Mouse (Mus musculus) urinary bladder, postnatal 4 days (tissue): ENCODE measurements around the gene Rtp2.

Experiments
- DNase-seq, 2 experiments: peaks; one replicate each; pipeline ENCODE4 v3.0.0; 2021 to 2022; ENCODE audit warnings: low spot score in 2 of 2

The Rtp2 gene

DNA sequence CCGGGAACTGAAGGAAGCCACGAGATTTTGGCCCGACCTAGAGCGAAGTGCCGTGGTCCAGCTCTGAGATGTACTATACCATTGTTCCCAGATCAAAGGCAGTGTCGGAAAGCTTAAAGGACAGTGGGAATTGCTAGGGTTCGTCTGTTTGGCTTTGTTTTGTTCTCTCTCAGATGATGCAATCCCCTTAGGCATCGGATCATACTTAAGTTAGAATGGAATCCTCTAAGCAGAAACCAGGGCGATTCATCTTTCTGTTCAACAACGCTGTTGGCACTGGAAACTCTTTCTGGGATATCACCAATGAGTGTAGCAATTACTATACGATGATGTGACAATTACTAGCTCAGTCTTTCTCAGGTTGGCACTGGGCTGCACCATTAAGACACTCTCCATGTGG lies at the start of gene Rtp2:
Rtp2 (minus strand) TSS at position 101 of the 400 bp plus-strand sequence.
- DNase-seq, result no peak

DNA sequence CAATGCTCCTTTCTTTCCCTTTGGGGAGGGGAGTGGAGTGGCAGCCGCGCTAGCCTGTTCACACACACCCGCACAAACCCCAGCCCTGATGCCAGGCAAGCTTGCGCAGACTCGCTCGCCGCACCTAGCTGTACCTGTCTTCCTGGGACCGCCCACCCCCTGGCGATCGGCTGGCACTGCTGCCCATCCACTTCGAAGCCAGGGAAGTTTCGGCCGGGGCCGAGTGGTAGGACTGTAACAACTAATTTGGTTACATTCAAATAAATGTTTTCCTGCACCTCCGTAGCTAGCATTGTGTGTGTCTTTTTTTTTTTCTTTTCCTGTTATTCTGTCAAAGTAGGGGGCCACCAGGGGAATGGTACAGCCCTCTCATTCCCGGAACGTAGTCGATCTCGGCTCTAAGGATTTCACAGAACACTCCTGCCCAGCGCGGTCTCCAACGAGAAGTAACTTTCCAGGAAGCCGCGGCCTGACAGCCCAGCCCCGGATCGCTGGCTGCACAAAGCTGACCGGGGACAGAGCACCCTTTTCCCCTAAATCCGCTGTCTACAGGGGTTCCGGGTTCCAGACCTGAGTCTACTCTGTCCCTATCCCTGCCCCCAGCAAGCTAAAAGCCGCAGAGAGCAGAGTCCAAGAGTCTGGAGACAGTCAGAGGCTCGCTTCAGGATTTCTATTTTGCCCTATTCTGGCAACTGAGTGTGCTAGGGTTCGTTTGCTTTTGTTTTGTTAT lies 49.0 kb upstream of the Rtp2 start:
- no peak for DNase-seq

DNA sequence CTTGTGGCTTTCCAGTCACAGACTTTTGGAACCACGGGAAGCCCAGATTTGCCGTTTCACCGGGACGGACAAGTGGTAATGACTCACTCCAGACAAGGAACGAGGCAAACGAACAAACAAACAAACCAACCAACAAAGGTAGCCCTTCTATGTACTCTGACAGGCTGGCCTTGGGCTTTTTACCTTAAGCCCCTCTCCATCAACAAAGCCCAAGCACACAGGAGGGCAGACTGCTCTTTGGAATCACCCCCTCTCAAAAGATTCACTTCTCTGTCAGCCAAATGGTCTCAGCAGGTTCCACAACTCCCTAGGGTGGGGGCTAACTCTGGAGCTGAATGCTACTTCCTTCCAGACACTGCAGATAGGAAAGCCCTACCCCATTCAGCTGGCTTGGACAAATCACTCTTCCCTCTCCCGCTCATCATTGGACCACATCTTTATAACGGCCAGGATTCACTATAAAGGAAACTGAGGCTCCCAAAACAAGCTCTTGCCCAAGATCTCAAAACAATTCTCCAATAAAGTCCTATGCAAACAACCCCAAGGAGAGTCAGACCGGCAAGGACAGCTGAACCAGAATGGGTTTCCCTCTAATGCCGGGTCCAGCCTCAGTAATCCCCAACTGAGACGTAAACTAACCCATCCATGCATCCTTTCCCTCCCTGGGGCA lies 48.1 kb upstream of the Rtp2 start:
- DNase-seq, result no peak

DNA sequence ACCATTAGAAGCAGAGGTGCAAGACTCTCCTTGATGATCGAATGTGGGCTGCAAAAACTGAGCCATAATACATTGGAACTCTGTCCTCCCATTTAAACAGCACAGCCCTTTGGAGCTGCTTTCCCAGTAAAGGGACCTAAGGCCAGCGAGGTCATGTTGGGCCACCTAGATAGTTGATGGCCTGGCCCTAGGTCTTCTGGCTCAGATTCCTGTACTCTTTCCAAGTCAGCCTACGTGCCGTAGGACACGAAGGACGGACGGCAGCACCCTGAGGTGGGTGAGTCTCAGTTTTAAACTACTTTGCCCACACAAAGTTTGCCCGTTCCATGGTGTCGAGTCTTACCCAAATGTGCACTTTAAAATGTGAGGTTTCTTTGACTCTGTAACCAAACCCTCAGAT lies 47.3 kb upstream of the Rtp2 start:
- no peak for DNase-seq

DNA sequence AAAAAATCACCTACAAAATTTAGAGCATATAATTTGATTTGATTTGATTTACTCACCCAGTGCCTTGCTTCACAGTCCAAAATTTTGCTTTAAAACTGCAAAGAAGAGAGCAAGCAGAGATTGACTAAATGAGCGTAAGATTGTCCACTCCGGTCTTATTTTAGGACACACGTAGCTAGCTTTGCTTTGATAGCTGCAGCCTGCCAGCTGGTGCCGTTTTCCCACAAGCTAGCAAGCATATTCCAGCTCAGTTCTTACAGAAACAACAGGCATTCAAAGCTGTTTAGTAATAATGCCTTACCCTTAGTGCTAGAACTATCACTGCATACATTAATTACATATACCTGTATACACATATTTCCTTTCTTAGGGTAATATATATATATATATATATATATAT lies 46.3 kb upstream of the Rtp2 start:
- no peak for DNase-seq

DNA sequence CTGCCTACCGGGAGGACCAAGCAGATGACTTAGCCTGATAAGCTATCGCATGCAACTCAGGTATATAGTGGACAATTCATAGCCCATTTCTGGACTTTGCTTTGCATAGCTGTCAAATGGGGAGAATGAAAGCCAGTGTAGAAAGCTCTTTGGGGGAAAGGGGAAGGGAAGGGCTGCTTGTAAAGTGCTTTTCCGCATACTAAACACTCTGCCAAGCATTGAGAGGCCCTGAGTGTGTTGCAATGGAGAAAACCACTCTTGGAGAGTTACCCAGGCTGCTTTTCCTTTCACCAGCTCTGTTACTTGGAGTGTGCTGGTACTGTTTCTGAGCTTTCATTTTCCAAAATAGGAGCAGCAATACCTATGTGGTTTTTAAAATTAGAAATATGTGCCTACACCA lies 45.5 kb upstream of the Rtp2 start:
- no peak for DNase-seq

DNA sequence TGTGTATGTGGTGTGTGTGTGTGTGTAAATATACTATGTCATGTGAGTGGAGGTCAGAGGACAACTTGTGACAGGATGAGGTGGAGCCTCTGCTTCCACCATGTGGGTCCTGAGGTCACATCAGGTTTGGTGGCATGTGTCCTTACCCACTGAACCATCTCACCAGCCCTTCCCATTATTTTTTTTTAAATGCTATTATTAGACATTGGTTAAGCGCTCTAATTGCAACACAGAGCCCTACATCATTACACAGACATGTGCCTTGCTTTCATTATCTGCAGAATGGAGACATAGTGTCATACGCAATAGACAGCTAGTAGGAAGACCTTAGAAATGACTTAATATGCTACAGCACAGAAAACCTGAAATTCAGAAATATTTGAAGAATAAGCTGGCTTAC lies 44.0 kb upstream of the Rtp2 start:
- no peak for DNase-seq

DNA sequence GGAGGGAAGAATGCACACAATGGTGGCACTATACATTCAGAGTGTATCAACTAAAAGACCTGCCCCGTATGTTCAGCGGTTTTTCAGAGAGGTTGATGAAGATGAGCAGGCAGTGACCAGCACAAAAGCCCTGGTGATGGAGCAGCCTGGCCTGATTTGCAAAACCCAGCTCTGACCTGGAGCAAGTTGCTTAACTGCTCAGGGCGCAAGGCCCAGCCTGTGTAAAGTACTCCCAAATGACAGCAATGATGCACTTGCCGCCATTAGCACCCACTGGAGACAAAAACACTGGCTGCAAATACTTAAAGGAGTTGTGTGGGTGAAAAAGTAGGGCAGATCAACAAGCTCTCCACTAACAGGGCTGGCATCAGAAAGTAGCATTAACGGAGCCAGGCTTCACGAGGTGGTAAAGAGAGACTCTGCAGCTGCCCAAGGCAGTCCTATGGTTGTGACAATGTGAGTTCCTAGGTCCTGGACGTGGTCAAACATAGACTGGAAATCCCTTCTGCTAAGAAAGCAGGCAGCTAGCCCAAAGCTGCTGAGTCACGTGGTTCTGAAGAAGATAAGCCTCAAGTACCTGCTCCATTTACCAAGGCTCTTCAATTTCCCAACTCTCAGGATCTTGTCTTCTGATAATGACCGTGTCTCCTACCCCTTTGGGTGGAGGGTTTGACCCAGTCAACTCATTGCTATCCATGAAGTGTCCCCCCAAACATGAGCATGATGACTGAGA lies 41.6 kb upstream of the Rtp2 start:
- no peak for DNase-seq

DNA sequence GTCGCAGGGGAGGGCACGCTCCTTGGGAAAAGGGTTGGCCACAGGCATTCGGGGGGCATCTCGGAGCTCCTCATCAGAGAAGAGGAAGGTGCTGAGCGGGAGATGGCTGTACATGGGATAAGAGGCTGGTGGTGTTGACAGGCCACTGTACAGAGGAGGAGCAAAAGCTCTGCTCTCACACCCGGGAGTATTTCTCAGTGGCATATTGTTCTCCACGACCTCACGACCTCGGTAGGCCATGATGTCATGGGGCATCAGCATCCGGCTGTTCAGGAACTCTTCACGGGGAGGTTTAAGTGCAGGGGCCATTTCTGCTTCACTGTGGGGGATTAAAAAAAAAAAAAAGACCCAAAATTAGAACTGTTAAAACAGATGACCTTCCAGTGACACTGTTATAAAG lies 40.7 kb upstream of the Rtp2 start:
- DNase-seq, result no peak

DNA sequence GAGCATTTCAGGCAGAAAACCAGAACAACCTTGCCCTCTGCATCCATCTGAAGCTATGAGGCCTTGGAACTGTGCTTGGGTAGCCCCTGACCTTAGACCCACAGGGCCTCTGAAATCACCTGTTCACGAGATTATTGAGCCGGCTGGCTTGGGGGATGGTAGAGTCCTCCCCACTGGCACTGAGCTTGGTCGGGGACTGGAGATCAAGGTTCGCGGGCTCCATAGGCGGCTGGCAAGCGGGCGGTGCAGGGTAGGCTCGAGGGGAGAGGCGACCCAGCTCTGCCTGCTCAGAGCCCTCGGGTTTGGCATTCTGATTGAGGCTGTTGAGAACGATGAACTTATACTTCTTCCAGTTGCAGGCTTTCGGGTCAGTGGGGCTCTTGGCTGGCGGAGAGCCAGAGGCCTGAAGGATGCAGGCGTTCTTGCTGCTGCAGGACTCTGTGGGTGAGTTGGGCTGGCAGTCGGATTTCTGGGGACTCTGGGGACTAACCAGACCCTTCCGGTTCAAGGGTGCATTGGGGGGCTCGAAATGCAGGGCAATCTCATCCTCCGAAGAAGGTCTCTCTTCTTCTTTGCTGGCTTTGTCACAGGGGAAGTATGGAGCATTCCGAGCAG lies 40.0 kb upstream of the Rtp2 start:
- no peak for DNase-seq

DNA sequence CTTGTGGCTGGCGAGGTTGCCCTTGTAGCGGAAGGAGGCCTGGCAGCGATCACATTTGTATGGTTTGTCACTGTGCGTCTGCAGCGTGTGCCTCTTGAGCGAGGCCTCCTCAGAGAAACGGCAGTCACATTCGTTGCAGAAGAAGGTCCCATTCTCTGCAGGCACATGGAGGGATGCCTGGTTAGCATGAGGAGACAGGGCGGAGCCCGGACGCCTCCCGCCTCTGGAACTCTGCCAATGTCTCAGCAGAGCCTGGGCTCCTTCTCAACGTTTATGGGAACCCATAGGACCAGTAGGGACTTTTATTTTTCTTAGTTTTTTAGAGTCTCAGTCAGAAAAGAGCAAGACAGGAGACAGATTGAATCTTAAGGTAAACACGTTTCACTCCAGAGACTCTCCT lies 37.7 kb upstream of the Rtp2 start:
- no peak for DNase-seq

DNA sequence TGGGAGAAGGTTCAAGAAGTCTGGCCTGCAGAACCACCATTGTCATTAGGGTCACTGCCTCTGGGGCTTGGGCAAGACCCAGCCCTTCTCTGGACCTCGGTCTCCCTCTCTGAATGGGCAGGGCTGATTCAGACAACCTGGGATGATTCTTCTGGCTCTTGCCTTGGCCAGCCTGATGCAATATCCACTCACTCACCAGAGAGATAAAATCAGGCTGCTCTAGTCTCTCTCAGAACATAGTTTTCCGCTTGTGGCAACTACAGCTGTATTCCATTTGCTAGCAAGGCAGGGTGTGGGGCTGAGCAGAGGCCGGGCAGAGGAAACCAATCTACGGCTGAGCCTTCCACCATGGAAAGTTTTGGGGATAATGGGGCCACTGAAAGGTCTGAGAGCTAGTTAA lies 36.7 kb upstream of the Rtp2 start:
- DNase-seq, result no peak

DNA sequence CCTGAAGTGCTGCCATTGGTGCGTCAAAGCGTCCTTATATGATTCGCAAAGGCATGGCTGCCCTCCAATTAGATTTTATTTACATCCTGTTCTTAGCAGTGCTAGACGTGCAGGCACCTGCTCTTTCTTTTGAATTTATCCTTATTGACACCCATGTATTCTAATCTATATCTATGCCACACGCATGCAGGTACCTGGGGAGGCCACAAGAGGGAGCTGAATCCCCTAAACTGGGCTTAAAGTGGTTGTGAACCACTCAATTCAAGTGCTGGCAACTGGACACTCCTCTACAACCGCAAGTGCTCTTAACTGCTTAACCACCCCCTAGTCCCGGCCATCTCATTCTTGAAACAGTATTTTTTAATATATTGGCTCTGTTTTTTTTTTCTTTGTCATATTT lies 35.1 kb upstream of the Rtp2 start:
- DNase-seq, result no peak

DNA sequence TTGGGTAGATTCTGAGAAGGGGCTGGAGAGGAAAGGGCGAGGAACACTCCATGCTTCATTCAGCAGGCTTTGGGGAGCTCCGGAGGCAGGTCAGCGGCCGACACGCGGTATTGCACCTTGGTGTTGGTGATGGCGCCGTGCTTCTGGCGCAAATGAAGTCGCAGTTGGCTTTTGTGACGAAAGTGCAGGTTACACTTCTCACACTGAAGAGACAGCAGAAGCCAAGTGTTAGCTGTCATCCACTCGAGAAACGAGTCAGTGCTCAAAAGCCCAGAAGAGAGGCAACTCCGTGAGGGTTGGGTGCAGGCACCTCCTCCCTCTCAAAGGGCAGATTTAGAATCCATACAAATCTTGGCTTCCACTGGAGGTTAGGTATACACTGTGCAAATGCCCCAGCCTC lies 33.9 kb upstream of the Rtp2 start:
- DNase-seq, result no peak

DNA sequence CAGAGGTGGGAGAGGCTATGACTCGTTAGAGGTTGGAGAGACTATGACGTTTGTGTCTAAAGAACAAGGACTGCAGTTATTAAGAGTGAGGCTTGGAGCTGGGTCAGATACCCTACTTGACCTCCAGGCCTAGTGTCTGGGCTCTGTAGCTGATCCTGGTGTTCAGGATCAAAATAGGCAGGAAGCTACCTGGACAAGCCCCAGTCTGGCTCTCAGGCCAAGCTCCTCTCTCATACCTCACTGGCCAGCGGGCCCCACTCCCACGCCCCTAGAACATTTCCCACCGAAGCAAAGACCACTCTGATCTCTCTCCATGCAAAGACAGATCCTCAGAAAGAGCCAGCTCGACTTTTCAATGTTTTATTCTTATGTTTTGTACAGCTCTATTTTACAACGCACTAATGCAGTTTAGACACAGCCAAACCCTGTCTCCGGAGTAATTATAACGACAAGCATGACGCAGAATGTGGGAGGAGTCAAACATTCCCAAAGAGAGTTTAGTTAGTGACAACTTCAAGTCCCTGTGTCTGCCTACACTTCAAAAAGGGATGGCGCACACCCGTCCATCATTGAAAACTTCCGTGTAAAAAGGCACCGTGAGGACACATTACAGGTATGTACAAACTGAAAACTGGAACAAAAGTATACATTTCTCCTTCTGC lies 32.6 kb upstream of the Rtp2 start:
- no peak for DNase-seq

DNA sequence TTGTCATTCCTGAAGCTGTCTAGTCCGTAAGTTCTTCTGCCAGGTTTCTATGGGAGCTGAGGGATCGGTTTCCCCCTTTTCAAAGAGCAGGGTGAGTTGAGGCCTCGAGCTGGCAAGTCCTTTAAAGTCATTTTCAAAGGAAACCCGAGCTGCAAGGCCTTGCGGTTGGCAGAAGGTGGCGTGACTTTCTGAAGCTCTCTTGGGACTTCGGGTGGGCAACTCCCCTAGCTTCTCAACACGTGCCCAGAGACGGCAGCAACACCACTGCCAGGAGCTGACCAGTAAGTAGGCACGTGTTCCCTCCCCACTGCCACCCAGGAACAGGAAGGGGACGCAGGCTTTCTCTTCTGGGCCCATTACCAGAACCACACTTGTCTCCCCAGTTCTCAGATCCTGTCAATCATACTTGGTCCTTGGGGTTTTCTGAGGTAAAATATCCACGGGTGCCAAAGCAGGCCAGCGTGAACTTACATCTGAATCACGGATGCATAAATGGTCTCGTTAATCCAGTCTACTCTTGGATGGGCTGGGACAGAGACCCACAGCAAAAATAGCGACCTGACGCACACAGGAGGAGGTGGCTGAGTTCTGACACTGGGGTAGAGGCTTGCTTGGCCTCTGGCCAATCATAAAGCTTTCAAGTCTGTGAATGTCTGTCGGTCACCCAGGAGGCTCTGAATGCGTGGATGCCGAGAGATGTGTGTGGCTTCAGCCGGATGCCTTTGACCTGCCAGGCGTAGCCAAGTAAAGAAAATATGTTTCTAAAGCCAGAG lies 31.9 kb upstream of the Rtp2 start:
- no peak for DNase-seq

DNA sequence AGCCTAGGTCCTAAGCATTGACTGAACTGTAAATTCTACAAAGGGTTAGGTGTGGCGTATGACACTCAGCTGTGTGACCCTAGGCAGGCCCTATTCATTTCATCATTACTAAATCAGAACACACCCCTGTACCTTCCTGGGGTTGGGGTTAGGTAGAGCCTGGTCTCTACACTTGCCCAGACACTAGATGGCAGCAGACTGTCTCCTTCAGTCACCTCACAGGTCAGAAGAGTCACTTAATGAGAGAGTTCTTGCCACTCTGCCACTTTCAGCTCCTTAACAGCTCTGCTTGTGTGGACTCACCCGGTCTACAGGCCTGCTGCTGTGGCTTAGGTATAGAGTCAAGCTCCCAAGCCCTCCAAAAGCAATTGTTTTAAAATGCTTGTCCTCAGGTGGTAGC lies 30.2 kb upstream of the Rtp2 start:
- no peak for DNase-seq

DNA sequence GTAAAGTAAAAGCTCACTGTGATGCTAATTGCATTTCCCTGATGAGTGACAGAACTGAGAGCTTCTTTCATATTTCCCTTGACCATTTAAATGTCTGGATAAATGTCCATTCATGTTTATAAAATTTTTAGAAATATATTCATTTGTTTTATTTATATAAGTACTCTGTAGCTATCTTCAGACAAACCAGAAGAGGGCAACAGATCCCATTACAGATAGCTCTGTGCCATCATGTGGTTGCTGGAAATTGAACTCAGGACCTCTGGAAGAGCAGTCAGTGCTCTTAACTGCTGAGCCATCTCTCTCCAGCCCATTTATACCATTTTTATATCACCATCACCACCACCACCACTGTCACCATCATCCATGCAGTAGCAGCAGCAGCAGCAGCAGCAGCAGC lies 26.7 kb upstream of the Rtp2 start:
- DNase-seq, result no peak

DNA sequence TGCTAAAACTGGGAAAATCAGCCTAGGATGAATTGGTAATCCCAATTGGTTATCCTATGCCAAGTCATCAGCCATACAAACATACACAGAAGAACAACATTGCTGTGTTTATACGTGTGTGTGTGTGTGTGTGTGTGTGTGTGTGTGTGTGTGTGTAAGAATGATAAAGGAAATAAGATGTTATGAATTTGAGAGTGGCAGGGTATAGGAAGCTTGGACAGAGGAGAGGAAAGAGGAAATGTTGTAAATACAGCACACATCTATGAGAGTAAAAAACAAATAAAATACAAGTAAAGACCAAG lies 21.7 kb upstream of the Rtp2 start:
- DNase-seq, result no peak

DNA sequence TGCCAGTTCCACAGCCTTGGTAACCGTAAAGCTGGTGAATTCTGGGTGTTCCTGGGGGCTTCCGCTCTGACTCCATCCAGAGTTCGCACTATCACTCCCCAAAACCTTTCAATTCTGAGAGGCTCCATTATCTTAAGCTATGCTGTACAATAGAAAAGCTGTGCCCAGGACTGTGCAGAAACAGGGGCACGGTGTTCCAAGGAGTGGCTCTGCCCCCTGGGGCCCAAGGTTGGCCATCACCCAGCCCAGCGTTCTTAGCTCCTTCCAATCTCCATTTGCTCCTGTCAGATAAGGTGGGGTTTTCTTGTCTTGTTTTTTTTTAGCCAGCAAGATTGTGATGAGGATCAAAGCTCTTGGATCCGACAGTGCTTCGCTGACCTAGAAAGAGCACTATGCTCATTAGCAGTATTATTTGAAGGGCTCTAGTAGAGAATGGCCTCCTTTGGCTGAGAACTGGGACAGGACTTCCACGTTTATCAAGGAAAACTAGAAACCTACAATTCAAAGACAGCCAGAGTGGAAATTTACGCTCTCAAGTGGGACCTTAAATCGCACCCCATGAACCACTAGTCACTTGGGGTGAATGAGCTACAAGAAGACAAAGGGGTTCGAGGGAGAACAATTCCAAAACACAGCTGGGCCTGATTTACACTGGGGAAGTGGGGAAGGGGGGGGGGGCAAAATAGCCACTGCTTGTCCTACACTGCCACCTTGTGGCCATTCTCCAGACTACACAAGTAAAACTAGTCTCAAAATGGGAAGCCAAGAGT lies 21.2 kb upstream of the Rtp2 start:
- DNase-seq, result no peak
